Mouse (Mus musculus) adrenal gland, postnatal 25 days (tissue): ENCODE measurements around the gene Slc13a1. TPM values are rescaled to one million over a fixed set of nuclear protein-coding genes. Genes with fewer than 3 reads are reported as not detected.

Experiments used
- DNase-seq: peaks from one replicate; pipeline ENCODE4 v3.0.0; 2021; ENCODE audit warnings: mixed read lengths
- microRNA-seq, 2 experiments: library from miRNA; unstranded; fragments of <30 nt; microRNA quantifications; one replicate each; pipeline ENCODE4 v1.2.0; 2021
- total RNA-seq: library from RNA; stranded (reverse); gene quantifications from 2 replicates; pipeline ENCODE4 v1.2.3, GENCODE M21; 2021

The Slc13a1 gene
- total RNA-seq, 1 experiment from 2014 or later: 0.12 TPM

GRCm38 (mm10) chr6:24076089-24076488 is 91.8 kb downstream of the Slc13a1 start:
- no peak for DNase-seq

- DNase-seq: no peak
Observed at GRCm38 (mm10) chr6:24072804-24073203, 95.1 kb downstream of the Slc13a1 start.

GRCm38 (mm10) chr6:24059754-24060153 is 108.1 kb downstream of the Slc13a1 start:
- no peak for DNase-seq

GRCm38 (mm10) chr6:24055086-24055485 is 112.8 kb downstream of the Slc13a1 start:
- DNase-seq: no peak

GRCm38 (mm10) chr6:24054086-24054710 is 113.7 kb downstream of the Slc13a1 start:
- no peak for DNase-seq

DNA sequence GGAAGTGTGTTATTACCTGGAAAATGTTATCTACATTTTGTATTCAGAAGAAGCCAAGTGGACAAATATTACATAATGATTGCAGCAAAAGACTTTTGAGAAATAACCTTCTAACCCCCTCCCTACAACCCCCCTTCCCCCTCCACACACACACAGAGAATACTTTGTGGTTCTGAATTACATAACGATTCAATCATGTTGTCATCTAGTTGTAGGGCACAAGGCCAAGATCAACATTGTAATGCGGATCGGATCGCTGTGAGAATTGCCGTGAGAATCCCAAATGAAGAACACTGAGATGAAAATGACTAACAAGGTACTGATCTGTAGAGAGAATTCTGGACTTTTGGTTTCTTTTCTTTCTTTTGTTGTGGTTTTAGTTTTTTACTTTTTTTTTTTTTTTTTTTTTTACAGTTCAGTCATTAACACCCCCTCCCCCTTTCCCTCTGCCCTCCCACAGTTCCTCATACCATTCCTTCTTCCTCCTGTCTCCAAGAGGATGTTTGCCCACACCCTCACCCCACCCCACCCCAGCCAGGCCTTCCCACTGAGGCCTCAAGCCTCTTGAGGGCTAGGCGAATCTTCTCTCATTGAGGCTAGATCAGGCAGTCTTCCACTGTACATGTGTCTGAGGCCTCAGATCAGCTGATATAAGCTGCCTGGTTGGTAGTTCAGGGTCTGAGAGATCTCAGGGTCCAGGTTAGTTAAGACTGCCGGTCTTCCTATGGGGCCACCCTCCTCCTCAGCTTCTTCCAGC is 120.7 kb downstream of the Slc13a1 start:
- DNase-seq: no peak

- no peak for DNase-seq
Observed at GRCm38 (mm10) chr6:24043496-24043895, 124.4 kb downstream of the Slc13a1 start.

Small RNA genes within 50 kb of the gene (microRNA-seq; reads per million reads assigned to microRNA genes)
- 0 reads per million in 2 experiments for gene Gm26386

Other genes with a start within 250 kb of the Slc13a1 start
- not detected in 2 replicates for gene Tas2r118, start 198.0 kb downstream of the Slc13a1 start, total RNA-seq